Mouse (Mus musculus) C2C12 (cell line): ENCODE measurements at regions not wholly inside any gene's neighbourhood (a gene's known extent, or its start where the extent isn't known, plus 50 kb on each side); places are given as distances from the start of the nearest gene placed in this dataset.

ENCODE experiments used
- CEBPB ChIP-seq: IDR thresholded peaks from one replicate; pipeline ENCODE4 v1.6.1; 2011; ENCODE audit warnings: low read depth, mild to moderate bottlenecking, control low read depth, moderate library complexity
- CTCF ChIP-seq: IDR thresholded peaks from one replicate; pipeline ENCODE4 v1.5.1; 2011; ENCODE audit not compliant: control insufficient read depth, insufficient read depth, insufficient read length
- FOSL1 ChIP-seq: IDR thresholded peaks from one replicate; pipeline ENCODE4 v1.8.0; 2011; ENCODE audit warnings: mild to moderate bottlenecking, low read length; ENCODE audit not compliant: poor library complexity, insufficient read depth, severe bottlenecking
- MYOD1 ChIP-seq: IDR thresholded peaks from one replicate; pipeline ENCODE4 v1.6.1; 2011; ENCODE audit warnings: low read depth; ENCODE audit not compliant: control insufficient read depth, insufficient read length
- MYOG ChIP-seq: IDR thresholded peaks from one replicate; pipeline ENCODE4 v1.6.1; 2011; ENCODE audit not compliant: control insufficient read depth, insufficient read length; ENCODE audit errors: extremely low read depth
- USF1 ChIP-seq: IDR thresholded peaks from one replicate; pipeline ENCODE4 v1.6.1; 2011; ENCODE audit warnings: low read depth, mild to moderate bottlenecking, control low read depth, moderate library complexity

DNA sequence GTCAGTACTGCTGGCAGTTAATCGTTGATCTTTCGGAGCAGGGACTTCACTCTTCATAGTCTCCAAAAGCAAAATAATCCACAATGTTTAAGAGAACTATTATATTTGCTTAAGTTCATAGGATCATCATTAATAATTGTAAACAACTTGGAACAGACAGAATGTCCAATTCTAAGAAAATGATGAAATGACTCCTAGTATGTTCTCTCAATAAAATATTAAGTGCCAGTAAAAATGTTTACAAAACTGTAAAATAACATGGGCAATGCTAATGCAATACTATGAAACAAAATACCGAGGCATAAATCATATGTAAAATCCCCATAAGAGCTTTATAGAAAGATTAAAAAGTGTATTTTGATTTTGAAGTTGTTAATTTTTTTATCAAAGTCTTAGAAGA is 1994.8 kb downstream of the 9330182O14Rik start:
- TF ChIP-seq MYOG (no peak), USF1 (no peak), CTCF (no peak), FOSL1 (no peak), CEBPB (no peak), MYOD1 (no peak)
